In genomic region chr5:107650427-107650826, GRCm38 (mm10) we compare ENCODE assay signal across 29 mouse cellular contexts. TPM values are rescaled to one million over a fixed set of nuclear protein-coding genes. Genes with fewer than 3 reads are reported as not detected.
A peak's percentile ranks its signal among the peaks of the same experiment; 100 is the strongest.
DNase-seq lines count a peak whose midpoint lies in the region; ATAC-seq and TF ChIP-seq lines count a peak whose summit lies in the region.
"Had no signal": no experiment of that assay in that cellular context is flagged by ENCODE, and none has a peak within 500 bp of the region (broad histone marks: within the 10 kb centered on the region; RNA-seq: fewer than 3 reads in every experiment).

No protein-coding gene starts in this region.

- H3K4me3 ChIP-seq in spleen, adult 2 months (ENCODE audit: extremely low read depth, insufficient read depth, insufficient read length) = no peak overlapping the region
- no peak overlapping the region for H3K4me3 ChIP-seq in forebrain, embryonic 13.5 days
- H3K4me3 ChIP-seq: embryonic facial prominence, embryonic 12.5 days; forebrain, embryonic 15.5 days; heart, adult 2 months; heart, embryonic 12.5 days; liver, embryonic 12.5 days; neural tube, embryonic 13.5 days had no signal

- TF ChIP-seq CTCF in spleen, adult 2 months (IDR thresholded peaks at IDR 0.05; ENCODE audit: extremely low read depth, insufficient read depth, insufficient read length, insufficient replicate concordance) = no peak

- no peaks in the 10 kb centered on the region for H3K27me3 ChIP-seq in spleen, adult 2 months (ENCODE audit: control insufficient read depth, insufficient read depth, low read length)
- H3K27me3 ChIP-seq in forebrain, embryonic 13.5 days = no peaks in the 10 kb centered on the region
- H3K27me3 ChIP-seq: CH12.LX; embryonic facial prominence, embryonic 12.5 days; forebrain, embryonic 15.5 days; heart, embryonic 12.5 days; liver, embryonic 12.5 days; neural tube, embryonic 13.5 days; Patski had no signal

- H3K4me1 ChIP-seq in spleen, adult 2 months (ENCODE audit: control insufficient read depth, insufficient read depth, insufficient read length) = peaks cover 7% of the 10 kb centered on the region; the same call in 1 of the 2 replicates
- H3K4me1 ChIP-seq in forebrain, embryonic 13.5 days = no peaks in the 10 kb centered on the region
- H3K4me1 ChIP-seq: embryonic facial prominence, embryonic 12.5 days; forebrain, embryonic 15.5 days; heart, embryonic 12.5 days; neural tube, embryonic 13.5 days had no signal

- ATAC-seq in inflammation-experienced regulatory T-cells, adult 6 months = peak; percentile 73
- no peak for ATAC-seq in forebrain, embryonic 13.5 days
- ATAC-seq: forebrain, embryonic 15.5 days; liver, embryonic 12.5 days; liver, postnatal 0 days; Patski had no signal

- no peak for DNase-seq in spleen, adult 2 months (ENCODE audit: low read depth in 1 of 2, low spot score in 2 of 2)
- no peak for DNase-seq in spleen, postnatal 10 days (ENCODE audit: low spot score in 2 of 2)
- peak; percentile 5 for DNase-seq in T-cell, adult 2 months (ENCODE audit: low spot score)
- peak; percentile 25 to 41 for DNase-seq in natural killer cell, adult 2 months (ENCODE audit: low spot score in 2 of 2)
- no peak for DNase-seq in testis, postnatal 10 days (ENCODE audit: low spot score)
- DNase-seq in lung, postnatal 10 days = no peak
- DNase-seq: adrenal gland, postnatal 36 days; cerebellum, adult 2 months; cerebellum, postnatal 14 days; embryo, embryonic 11 days; gastrocnemius, postnatal 25 days; heart, adult 2 months; kidney, adult 18-20 months; kidney, postnatal 4 days; layer of hippocampus, postnatal 36 days; left cerebral cortex, postnatal 4 days; liver, postnatal 0 days; lung, postnatal 4 days; midbrain, embryonic 14.5 days had no signal

- H3K9ac ChIP-seq in forebrain, embryonic 13.5 days = no peak overlapping the region
- H3K9ac ChIP-seq: embryonic facial prominence, embryonic 12.5 days; forebrain, embryonic 15.5 days; heart, embryonic 12.5 days; hindbrain, embryonic 14.5 days; liver, embryonic 12.5 days; liver, postnatal 0 days; neural tube, embryonic 13.5 days had no signal

- 62% methylated on average over 1 of the region's 1 CpGs for WGBS in spleen, adult 2 months
- WGBS in forebrain, embryonic 13.5 days = 97% methylated on average over 1 of the region's 1 CpGs

- no peaks in the 10 kb centered on the region; the same call in 1 of the 2 replicates for H3K36me3 ChIP-seq in spleen, adult 2 months (ENCODE audit: control insufficient read depth, insufficient read depth, low read length)
- no peaks in the 10 kb centered on the region for H3K36me3 ChIP-seq in forebrain, embryonic 13.5 days (ENCODE audit: poor library complexity, severe bottlenecking)
- H3K36me3 ChIP-seq: embryonic facial prominence, embryonic 12.5 days; forebrain, embryonic 15.5 days; heart, embryonic 12.5 days; liver, embryonic 12.5 days; neural tube, embryonic 13.5 days had no signal

- H3K27ac ChIP-seq in spleen, adult 2 months (ENCODE audit: insufficient read depth, low read length) = peak overlapping the region; percentile 39
- H3K27ac ChIP-seq in forebrain, embryonic 13.5 days = no peak overlapping the region
- H3K27ac ChIP-seq: embryonic facial prominence, embryonic 12.5 days; forebrain, embryonic 15.5 days; heart, adult 2 months; hindbrain, embryonic 14.5 days; liver, embryonic 12.5 days; neural tube, embryonic 13.5 days had no signal

- no peak overlapping the region for H3K4me2 ChIP-seq in forebrain, embryonic 13.5 days
- H3K4me2 ChIP-seq: embryonic facial prominence, embryonic 12.5 days; forebrain, embryonic 15.5 days; heart, embryonic 12.5 days; hindbrain, embryonic 14.5 days; liver, embryonic 12.5 days; neural tube, embryonic 13.5 days had no signal

- TF ChIP-seq POLR2A in spleen, adult 2 months (IDR thresholded peaks at IDR 0.05; ENCODE audit: low read depth, low read length) = no peak

- no peaks in the 10 kb centered on the region for H3K9me3 ChIP-seq in forebrain, embryonic 13.5 days (replicated peaks)
- H3K9me3 ChIP-seq: embryonic facial prominence, embryonic 12.5 days; forebrain, embryonic 15.5 days; heart, embryonic 12.5 days; liver, embryonic 12.5 days; neural tube, embryonic 13.5 days had no signal

RNA-seq across cellular contexts. Expression of gene Glmn, which starts 52.7 kb away (rescaled TPM):
- polyA plus RNA-seq in spleen, adult 2 months (2012; rRNA removed) = 0.16 and 0.25 TPM in 2 replicates
- polyA plus RNA-seq in inflammation-experienced regulatory T-cells, adult 6 months (2017; shearing (Covaris generic)) = 10 to 100 TPM; 25.3 to 34.8 (median 29.2) TPM
- polyA plus RNA-seq in forebrain, embryonic 13.5 days (2015; fragmentation: Nextera tagmentation; extraction: Ambion mirVana) = 29.0 and 29.9 TPM in 2 replicates

RNA-seq across cellular contexts. Expression of gene Rpap2, which starts 53.3 kb away (rescaled TPM):
- polyA plus RNA-seq in spleen, adult 2 months (2012; rRNA removed) = 1.5 and 2.8 TPM in 2 replicates
- 10 to 100 TPM; 36.2 to 42.6 (median 42.6) TPM for polyA plus RNA-seq in inflammation-experienced regulatory T-cells, adult 6 months (2017; shearing (Covaris generic))
- 16.8 and 18.9 TPM in 2 replicates for polyA plus RNA-seq in forebrain, embryonic 13.5 days (2015; fragmentation: Nextera tagmentation; extraction: Ambion mirVana)

Comparison
In these comparisons a context has a peak if more than half of its experiments do, and no peak if none do; other contexts are left out.
1. DNase-seq: peak in T-cell, adult 2 months (single experiment) and natural killer cell, adult 2 months (2 of 2); none in spleen, adult 2 months (0 of 2), spleen, postnatal 10 days (0 of 2), testis, postnatal 10 days (single experiment) and lung, postnatal 10 days (single experiment).
2. RNA of gene Glmn, which starts 52.7 kb away (polyA plus RNA-seq): 25.3 to 34.8 TPM in inflammation-experienced regulatory T-cells, adult 6 months and 29.0 to 29.9 TPM in forebrain, embryonic 13.5 days; 0.16 to 0.25 TPM in spleen, adult 2 months; every median in the first group is over 10 times any median in the second.